Mouse (Mus musculus) MEL (cell line): Measurements from ENCODE around the gene Lrrc46.

ENCODE experiments used
- CTCF ChIP-seq, 3 experiments: IDR thresholded peaks in 2 of 3; conservative IDR thresholded peaks in 1 of 3; 2 replicates each; pipeline ENCODE4 v1.5.1; 2011 to 2012; ENCODE audit warnings: low read length in 3 of 3, low read depth in 2 of 3, mild to moderate bottlenecking in 2 of 3, improper control_type of control experiment in 1 of 3, inconsistent platforms in 1 of 3, mixed read lengths in 1 of 3, moderate library complexity in 1 of 3; ENCODE audit not compliant: control insufficient read depth in 1 of 3, insufficient read depth in 1 of 3, poor library complexity in 1 of 3, severe bottlenecking in 1 of 3
- EP300 ChIP-seq, 2 experiments: IDR thresholded peaks; 2 replicates each; pipeline ENCODE4 v1.6.1; 2011; ENCODE audit warnings: improper control_type of control experiment in 2 of 2, low read length in 2 of 2, low read depth in 1 of 2, mild to moderate bottlenecking in 1 of 2
- HCFC1 ChIP-seq: IDR thresholded peaks from 2 replicates; pipeline ENCODE4 v1.6.1; 2012; ENCODE audit warnings: low read depth, mild to moderate bottlenecking, inconsistent platforms, low read length, improper control_type of control experiment, moderate library complexity
- POLR2A ChIP-seq, 2 experiments: IDR thresholded peaks; 2 replicates each; pipeline ENCODE4 v1.6.1; 2011 to 2012; ENCODE audit warnings: low read length in 2 of 2, mild to moderate bottlenecking in 2 of 2, control low read depth in 1 of 2, improper control_type of control experiment in 1 of 2, low read depth in 1 of 2, moderate library complexity in 1 of 2; ENCODE audit not compliant: control insufficient read depth in 1 of 2, insufficient read depth in 1 of 2, poor library complexity in 1 of 2
- ZKSCAN1 ChIP-seq: IDR thresholded peaks from 2 replicates; pipeline ENCODE4 v1.6.1; 2012; ENCODE audit warnings: low read depth, mild to moderate bottlenecking, inconsistent platforms, low read length, improper control_type of control experiment, moderate library complexity
- ZMIZ1 ChIP-seq: IDR thresholded peaks from 2 replicates; pipeline ENCODE4 v1.6.1; 2012; ENCODE audit warnings: low read depth, mild to moderate bottlenecking, inconsistent platforms, low read length, improper control_type of control experiment, moderate library complexity
- ZNF384 ChIP-seq: IDR thresholded peaks from 2 replicates; pipeline ENCODE4 v1.6.1; 2012; ENCODE audit warnings: low read depth, mild to moderate bottlenecking, inconsistent platforms, low read length, improper control_type of control experiment

GRCm38 (mm10) chr11:96986463-96986862, 54.7 kb downstream of the Lrrc46 start:
- no peak for TF ChIP-seq EP300 (IDR thresholded peaks at IDR 0.05; ENCODE audit: low read depth in 1 of 2, low read length in 2 of 2)
- no peak for TF ChIP-seq HCFC1
- no peak for TF ChIP-seq CTCF (IDR thresholded peaks at IDR 0.05 in 2 of 3, conservative IDR thresholded peaks at IDR 0.05 in 1 of 3; ENCODE audit: control insufficient read depth in 1 of 3, insufficient read depth in 1 of 3, low read depth in 2 of 3, low read length in 3 of 3, poor library complexity in 1 of 3, severe bottlenecking in 1 of 3)
- TF ChIP-seq POLR2A (IDR thresholded peaks at IDR 0.05; ENCODE audit: control insufficient read depth in 1 of 2, insufficient read depth in 1 of 2, low read depth in 1 of 2, low read length in 2 of 2, poor library complexity in 1 of 2), result no peak
- no peak for TF ChIP-seq ZMIZ1
- no peak for TF ChIP-seq ZNF384
- no peak for TF ChIP-seq ZKSCAN1
